Mouse (Mus musculus) urinary bladder, postnatal 14 days (tissue): ENCODE measurements at regions not wholly inside any gene's neighbourhood (a gene's known extent, or its start where the extent isn't known, plus 50 kb on each side); places are given as distances from the start of the nearest gene placed in this dataset.
A peak's percentile ranks its signal among the peaks of the same experiment; 100 is the strongest.

Source experiments
- DNase-seq: peaks from one replicate; pipeline ENCODE4 v3.0.0; 2021; ENCODE audit warnings: low spot score

GRCm38 (mm10) chr3:48911758-48912157 is 845.4 kb downstream of the Pcdh18 start:
- DNase-seq: no peak

GRCm38 (mm10) chr3:48890403-48890802 is 866.7 kb downstream of the Pcdh18 start:
- no peak for DNase-seq

GRCm38 (mm10) chr3:48887885-48888284 is 869.2 kb downstream of the Pcdh18 start:
- DNase-seq: no peak

GRCm38 (mm10) chr3:48869527-48869926 is 887.6 kb downstream of the Pcdh18 start:
- DNase-seq: no peak

GRCm38 (mm10) chr3:48846049-48846653 is 911.0 kb downstream of the Pcdh18 start:
- peak; percentile 73 for DNase-seq

GRCm38 (mm10) chr3:48840692-48841091 is 916.4 kb downstream of the Pcdh18 start:
- no peak for DNase-seq

GRCm38 (mm10) chr3:48823360-48823759 is 933.8 kb downstream of the Pcdh18 start:
- no peak for DNase-seq

- DNase-seq: no peak
Measured at GRCm38 (mm10) chr3:48804398-48804797, 952.7 kb downstream of the Pcdh18 start.

- DNase-seq: no peak
Measured at GRCm38 (mm10) chr3:48771709-48772108, 985.4 kb downstream of the Pcdh18 start.
